Mouse (Mus musculus) frontal cortex, adult 2 months (tissue): ENCODE measurements at regions not wholly inside any gene's neighbourhood (a gene's known extent, or its start where the extent isn't known, plus 50 kb on each side); places are given as distances from the start of the nearest gene placed in this dataset.
A peak's percentile ranks its signal among the peaks of the same experiment; 100 is the strongest.

ENCODE experiments used
- DNase-seq, 2 experiments: peaks; one replicate each; pipeline ENCODE4 v3.0.0; 2022; ENCODE audit warnings: low spot score in 1 of 2; ENCODE audit errors: extremely low spot score in 1 of 2

- no peak for DNase-seq
These were observed 446.6 kb upstream of the Adgrl2 start for GRCm38 (mm10) chr3:149436944-149437343.

- DNase-seq = no peak
These were observed 446.1 kb upstream of the Adgrl2 start for GRCm38 (mm10) chr3:149436420-149436819.

- no peak for DNase-seq
These were observed 441.4 kb upstream of the Adgrl2 start for GRCm38 (mm10) chr3:149431795-149432194.

GRCm38 (mm10) chr3:149426023-149426759, 435.8 kb upstream of the Adgrl2 start:
- DNase-seq = no peak

GRCm38 (mm10) chr3:149424306-149424705, 434.0 kb upstream of the Adgrl2 start:
- DNase-seq = no peak

GRCm38 (mm10) chr3:149423491-149423890, 433.1 kb upstream of the Adgrl2 start:
- DNase-seq = no peak

GRCm38 (mm10) chr3:149415081-149415480, 424.7 kb upstream of the Adgrl2 start:
- no peak for DNase-seq

- DNase-seq = no peak
These were observed 422.8 kb upstream of the Adgrl2 start for GRCm38 (mm10) chr3:149413114-149413513.

GRCm38 (mm10) chr3:149410518-149410917, 420.2 kb upstream of the Adgrl2 start:
- no peak for DNase-seq

- DNase-seq = no peak
These were observed 418.5 kb upstream of the Adgrl2 start for GRCm38 (mm10) chr3:149408858-149409257.

- no peak for DNase-seq
These were observed 415.5 kb upstream of the Adgrl2 start for GRCm38 (mm10) chr3:149405872-149406271.

- peak in 1 of 2 experiments; percentile 60 for DNase-seq
These were observed 414.3 kb upstream of the Adgrl2 start for GRCm38 (mm10) chr3:149404691-149405090.

- no peak for DNase-seq
These were observed 412.1 kb upstream of the Adgrl2 start for GRCm38 (mm10) chr3:149402496-149402895.

- no peak for DNase-seq
These were observed 404.7 kb upstream of the Adgrl2 start for GRCm38 (mm10) chr3:149395082-149395481.

GRCm38 (mm10) chr3:149393317-149394172, 403.2 kb upstream of the Adgrl2 start:
- DNase-seq = no peak

GRCm38 (mm10) chr3:149392164-149392563, 401.8 kb upstream of the Adgrl2 start:
- no peak for DNase-seq

GRCm38 (mm10) chr3:149387537-149387936, 397.2 kb upstream of the Adgrl2 start:
- DNase-seq = no peak

- no peak for DNase-seq
These were observed 395.7 kb upstream of the Adgrl2 start for GRCm38 (mm10) chr3:149386027-149386426.

GRCm38 (mm10) chr3:149385336-149385735, 395.0 kb upstream of the Adgrl2 start:
- DNase-seq = no peak

GRCm38 (mm10) chr3:149381559-149382245, 391.3 kb upstream of the Adgrl2 start:
- DNase-seq = peak; percentile 40 to 65

GRCm38 (mm10) chr3:149381051-149381450, 390.7 kb upstream of the Adgrl2 start:
- no peak for DNase-seq
